Mouse (Mus musculus) brown adipose tissue, adult 24 weeks (tissue): ENCODE data around the gene Zbp1. TPM values are rescaled to one million over a fixed set of nuclear protein-coding genes. Genes with fewer than 3 reads are reported as not detected.

ENCODE experiments used
- H3K27ac ChIP-seq: fragments of 200-500 bp; replicated peaks from 2 replicates; pipeline ENCODE4 v1.5.1; 2012; ENCODE audit warnings: low read depth, mild to moderate bottlenecking, low read length
- H3K4me1 ChIP-seq: fragments of 200-500 bp; 2 replicates; pipeline ENCODE4 v1.6.1; 2012; ENCODE audit warnings: low read length, mixed read lengths; ENCODE audit not compliant: control insufficient read depth, insufficient read depth, insufficient read length
- H3K4me3 ChIP-seq: fragments of 200-500 bp; 2 replicates; pipeline ENCODE4 v1.5.1; 2012; ENCODE audit warnings: low read depth, mild to moderate bottlenecking, low read length, moderate library complexity; ENCODE audit not compliant: insufficient read depth
- polyA plus RNA-seq: library from polyadenylated mRNA; stranded (reverse); fragments of >200 nt; gene quantifications from 2 replicates; pipeline ENCODE4 v1.2.4, GENCODE M21; 2012; ENCODE audit not compliant: missing spikeins, insufficient read depth, insufficient read length

Gene Zbp1
- polyA plus RNA-seq, result 1.6 TPM in 1 of 2 replicates, not detected in the other

- Histone ChIP-seq H3K27ac (no peak within 1 kb of the TSS), H3K4me3 (peak within 1 kb of the TSS; percentile 34), H3K4me1 (peaks cover 3% of the 10 kb centered on the region; the same call in 1 of the 2 replicates)
Observed at GRCm38 (mm10) chr2:173218416-173219141, at the start of gene Zbp1. Gene Zbp1, minus strand, starts transcription at chr2:173218923.

GRCm38 (mm10) chr2:173267562-173267961, 48.8 kb upstream of the Zbp1 start:
- peaks cover 12% of the 10 kb centered on the region; the same call in 1 of the 2 replicates for H3K4me1 ChIP-seq
- peak overlapping the region; percentile 10; the same call in 1 of the 2 replicates for H3K4me3 ChIP-seq
- peak overlapping the region; percentile 99 for H3K27ac ChIP-seq

GRCm38 (mm10) chr2:173266349-173267112, 47.8 kb upstream of the Zbp1 start:
- H3K4me3 ChIP-seq, result peak overlapping the region; percentile 14; the same call in 1 of the 2 replicates
- peak overlapping the region; percentile 99 for H3K27ac ChIP-seq
- peaks cover 12% of the 10 kb centered on the region; the same call in 1 of the 2 replicates for H3K4me1 ChIP-seq

- H3K27ac ChIP-seq, result peak overlapping the region; percentile 99
- H3K4me3 ChIP-seq, result no peak overlapping the region
- peaks cover 17% of the 10 kb centered on the region; the same call in 1 of the 2 replicates for H3K4me1 ChIP-seq
Observed at GRCm38 (mm10) chr2:173265468-173266265, 46.9 kb upstream of the Zbp1 start.

- H3K4me1 ChIP-seq, result peaks cover 21% of the 10 kb centered on the region; the same call in 1 of the 2 replicates
- H3K27ac ChIP-seq, result peak overlapping the region; percentile 64
- 0 out of 2 replicates have a peak overlapping the region, but pooled peaks have one; percentile 13 for H3K4me3 ChIP-seq
Observed at GRCm38 (mm10) chr2:173264467-173265128, 45.9 kb upstream of the Zbp1 start.

- H3K4me1 ChIP-seq, result peaks cover 21% of the 10 kb centered on the region; the same call in 1 of the 2 replicates
Observed at GRCm38 (mm10) chr2:173263636-173264330, 45.1 kb upstream of the Zbp1 start.

GRCm38 (mm10) chr2:173261497-173261896, 42.8 kb upstream of the Zbp1 start:
- Histone ChIP-seq H3K27ac (peak overlapping the region; percentile 97), H3K4me3 (no peak overlapping the region), H3K4me1 (peaks cover 26% of the 10 kb centered on the region; the same call in 1 of the 2 replicates)

More at GRCm38 (mm10) chr2:173263636-173264330, 45.1 kb upstream of the Zbp1 start:
- Histone ChIP-seq H3K4me3 (no peak overlapping the region), H3K27ac (peak overlapping the region; percentile 41; the same call in 1 of the 2 replicates)

- Histone ChIP-seq H3K4me3 (no peak overlapping the region), H3K4me1 (peaks cover 35% of the 10 kb centered on the region), H3K27ac (peak overlapping the region; percentile 97)
Observed at GRCm38 (mm10) chr2:173258459-173259091, 39.9 kb upstream of the Zbp1 start.

GRCm38 (mm10) chr2:173257610-173258009, 38.9 kb upstream of the Zbp1 start:
- Histone ChIP-seq H3K4me3 (no peak overlapping the region), H3K27ac (peak overlapping the region; percentile 97), H3K4me1 (peaks cover 32% of the 10 kb centered on the region)

GRCm38 (mm10) chr2:173256552-173256949, 37.8 kb upstream of the Zbp1 start:
- Histone ChIP-seq H3K4me1 (peaks cover 32% of the 10 kb centered on the region), H3K27ac (peak overlapping the region; percentile 58), H3K4me3 (no peak overlapping the region)

- Histone ChIP-seq H3K27ac (peak overlapping the region; percentile 73), H3K4me1 (peaks cover 33% of the 10 kb centered on the region), H3K4me3 (no peak overlapping the region)
Observed at GRCm38 (mm10) chr2:173255810-173256551, 37.3 kb upstream of the Zbp1 start.

GRCm38 (mm10) chr2:173253761-173254662, 35.3 kb upstream of the Zbp1 start:
- Histone ChIP-seq H3K27ac (peak overlapping the region; percentile 73), H3K4me3 (no peak overlapping the region), H3K4me1 (peaks cover 30% of the 10 kb centered on the region)
